Mouse (Mus musculus) ES-E14 (cell line): ENCODE measurements around the gene Tecpr1.

Source experiments
- CHD2 ChIP-seq: IDR thresholded peaks from 2 replicates; pipeline ENCODE4 v1.6.1; 2014; ENCODE audit warnings: mild to moderate bottlenecking, low read depth, low read length, inconsistent platforms
- HCFC1 ChIP-seq: IDR thresholded peaks from 2 replicates; pipeline ENCODE4 v1.6.1; 2012; ENCODE audit warnings: low read length, inconsistent platforms, borderline replicate concordance; ENCODE audit not compliant: insufficient read depth
- MAFK ChIP-seq: IDR thresholded peaks from 2 replicates; pipeline ENCODE4 v1.6.1; 2014; ENCODE audit warnings: mild to moderate bottlenecking, low read depth, low read length, inconsistent platforms; ENCODE audit not compliant: insufficient read depth
- ZNF384 ChIP-seq: IDR thresholded peaks from 2 replicates; pipeline ENCODE4 v1.6.1; 2012; ENCODE audit warnings: low read depth, low read length, inconsistent platforms

- TF ChIP-seq HCFC1, result no peak
- TF ChIP-seq MAFK, result no peak
- TF ChIP-seq ZNF384, result no peak
- TF ChIP-seq CHD2, result no peak
These were observed 8.0 kb upstream of the Tecpr1 start for GRCm38 (mm10) chr5:144231410-144231809.
